Mouse (Mus musculus): ENCODE data around the gene Rab42.

DNA sequence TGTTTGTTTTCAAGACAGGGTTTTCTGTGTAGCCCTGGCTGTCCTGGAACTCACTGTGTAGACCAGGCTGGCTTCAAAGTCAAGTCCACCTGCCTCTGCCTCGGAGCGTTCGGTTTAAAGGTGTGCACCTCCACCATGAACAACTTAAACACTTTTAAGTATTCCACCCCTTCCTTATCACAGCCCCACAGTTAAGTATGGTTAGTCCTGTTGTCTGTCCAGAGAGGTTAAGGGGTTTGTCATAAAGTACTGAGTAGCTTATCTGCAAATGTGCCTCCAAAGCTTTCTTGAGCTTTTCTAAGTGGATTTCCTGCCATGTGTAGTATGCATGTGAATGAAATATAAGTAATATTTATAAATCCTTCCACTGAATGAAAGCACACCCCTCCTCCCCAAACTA lies 27.2 kb downstream of the Rab42 start:
- no peak for TF ChIP-seq CTCF (IDR thresholded peaks at IDR 0.05; ENCODE audit: control insufficient read depth, insufficient read depth, insufficient replicate concordance, low read depth, low read length)
- no peak for TF ChIP-seq POLR2A (IDR thresholded peaks at IDR 0.05; ENCODE audit: control insufficient read depth, low read depth, low read length)
